Mouse (Mus musculus): ENCODE results near the gene Cdk2ap2. TPM values are rescaled to one million over a fixed set of nuclear protein-coding genes. Genes with fewer than 3 reads are reported as not detected.

Gene Cdk2ap2
- polyA plus RNA-seq, 1 experiment from 2014 or later = 68.0 TPM

GRCm38 (mm10) chr19:4087090-4087489, 9.9 kb upstream of the Cdk2ap2 start:
- ATAC-seq (ENCODE audit: low FRiP score, low read depth) = no peak
- no peak overlapping the region for H3K4me3 ChIP-seq
- WGBS = 86% methylated on average over 5 of the region's 5 CpGs
- no peaks in the 10 kb centered on the region for H3K4me1 ChIP-seq
- H3K27ac ChIP-seq (replicated peaks) = no peak overlapping the region
- H3K9ac ChIP-seq (replicated peaks) = no peak overlapping the region
- H3K27me3 ChIP-seq = peaks cover 16% of the 10 kb centered on the region; the same call in 1 of the 2 replicates
- H3K9me3 ChIP-seq = no peaks in the 10 kb centered on the region
- H3K4me2 ChIP-seq (replicated peaks) = no peak overlapping the region
- H3K36me3 ChIP-seq = no peaks in the 10 kb centered on the region

- H3K27ac ChIP-seq (replicated peaks) = no peak overlapping the region
- no peaks in the 10 kb centered on the region for H3K36me3 ChIP-seq
- H3K9ac ChIP-seq (replicated peaks) = no peak overlapping the region
- H3K4me3 ChIP-seq = no peak overlapping the region
- no peaks in the 10 kb centered on the region for H3K4me1 ChIP-seq
- no peak overlapping the region for H3K4me2 ChIP-seq (replicated peaks)
- no peaks in the 10 kb centered on the region for H3K9me3 ChIP-seq
- no peak for ATAC-seq (ENCODE audit: low FRiP score, low read depth)
- 58% methylated on average over 5 of the region's 5 CpGs for WGBS
- peaks cover 16% of the 10 kb centered on the region; the same call in 1 of the 2 replicates for H3K27me3 ChIP-seq
Observed at GRCm38 (mm10) chr19:4088146-4088545, 8.8 kb upstream of the Cdk2ap2 start.

- Histone ChIP-seq H3K4me3 (no peak overlapping the region), H3K27ac (replicated peaks) (no peak overlapping the region), H3K9me3 (no peaks in the 10 kb centered on the region), H3K27me3 (peaks cover 11% of the 10 kb centered on the region; the same call in 1 of the 2 replicates), H3K9ac (replicated peaks) (no peak overlapping the region), H3K4me1 (no peaks in the 10 kb centered on the region), H3K36me3 (no peaks in the 10 kb centered on the region), H3K4me2 (replicated peaks) (no peak overlapping the region)
- 68% methylated on average over 6 of the region's 6 CpGs for WGBS
- no peak for ATAC-seq (ENCODE audit: low FRiP score, low read depth)
Observed at GRCm38 (mm10) chr19:4089128-4089527, 7.9 kb upstream of the Cdk2ap2 start.

- H3K9me3 ChIP-seq = no peaks in the 10 kb centered on the region
- ATAC-seq (ENCODE audit: low FRiP score, low read depth) = no peak
- 90% methylated on average over 3 of the region's 3 CpGs for WGBS
- H3K9ac ChIP-seq (replicated peaks) = no peak overlapping the region
- H3K4me1 ChIP-seq = no peaks in the 10 kb centered on the region
- no peak overlapping the region for H3K27ac ChIP-seq (replicated peaks)
- H3K4me2 ChIP-seq (replicated peaks) = no peak overlapping the region
- peaks cover 10% of the 10 kb centered on the region; the same call in 1 of the 2 replicates for H3K27me3 ChIP-seq
- H3K4me3 ChIP-seq = no peak overlapping the region
- H3K36me3 ChIP-seq = no peaks in the 10 kb centered on the region
Observed at GRCm38 (mm10) chr19:4090446-4090845, 6.5 kb upstream of the Cdk2ap2 start.

GRCm38 (mm10) chr19:4091383-4091782, 5.6 kb upstream of the Cdk2ap2 start:
- Histone ChIP-seq H3K27me3 (peaks cover 10% of the 10 kb centered on the region; the same call in 1 of the 2 replicates), H3K4me3 (no peak overlapping the region), H3K36me3 (no peaks in the 10 kb centered on the region), H3K27ac (replicated peaks) (no peak overlapping the region), H3K4me1 (peaks cover 6% of the 10 kb centered on the region), H3K9me3 (no peaks in the 10 kb centered on the region), H3K4me2 (replicated peaks) (no peak overlapping the region), H3K9ac (replicated peaks) (no peak overlapping the region)
- no peak for ATAC-seq (ENCODE audit: low FRiP score, low read depth)
- WGBS = 57% methylated on average over 2 of the region's 2 CpGs

GRCm38 (mm10) chr19:4092750-4093149, 4.2 kb upstream of the Cdk2ap2 start:
- Histone ChIP-seq H3K4me2 (replicated peaks) (no peak overlapping the region), H3K36me3 (no peaks in the 10 kb centered on the region), H3K4me1 (peaks cover 13% of the 10 kb centered on the region), H3K9ac (replicated peaks) (no peak overlapping the region), H3K9me3 (no peaks in the 10 kb centered on the region), H3K27me3 (peaks cover 10% of the 10 kb centered on the region; the same call in 1 of the 2 replicates), H3K27ac (replicated peaks) (no peak overlapping the region), H3K4me3 (no peak overlapping the region)
- WGBS = 96% methylated on average over 3 of the region's 3 CpGs
- ATAC-seq (ENCODE audit: low FRiP score, low read depth) = no peak

GRCm38 (mm10) chr19:4093772-4094171, 3.2 kb upstream of the Cdk2ap2 start:
- WGBS = 84% methylated on average over 7 of the region's 7 CpGs
- H3K4me3 ChIP-seq = no peak overlapping the region
- H3K27me3 ChIP-seq = peaks cover 10% of the 10 kb centered on the region; the same call in 1 of the 2 replicates
- H3K4me2 ChIP-seq (replicated peaks) = no peak overlapping the region
- no peaks in the 10 kb centered on the region for H3K36me3 ChIP-seq
- ATAC-seq (ENCODE audit: low FRiP score, low read depth) = no peak
- H3K9ac ChIP-seq (replicated peaks) = no peak overlapping the region
- no peak overlapping the region for H3K27ac ChIP-seq (replicated peaks)
- no peaks in the 10 kb centered on the region for H3K9me3 ChIP-seq
- peaks cover 23% of the 10 kb centered on the region for H3K4me1 ChIP-seq

- 82% methylated on average over 3 of the region's 3 CpGs for WGBS
- Histone ChIP-seq H3K9me3 (no peaks in the 10 kb centered on the region), H3K36me3 (no peaks in the 10 kb centered on the region), H3K4me3 (no peak overlapping the region), H3K9ac (replicated peaks) (no peak overlapping the region), H3K27ac (replicated peaks) (no peak overlapping the region), H3K4me1 (peaks cover 29% of the 10 kb centered on the region), H3K4me2 (replicated peaks) (no peak overlapping the region), H3K27me3 (peaks cover 9% of the 10 kb centered on the region; the same call in 1 of the 2 replicates)
- no peak for ATAC-seq (ENCODE audit: low FRiP score, low read depth)
Observed at GRCm38 (mm10) chr19:4094348-4094747, 2.6 kb upstream of the Cdk2ap2 start.

- H3K4me1 ChIP-seq = peaks cover 34% of the 10 kb centered on the region
- H3K36me3 ChIP-seq = no peaks in the 10 kb centered on the region
- no peak for ATAC-seq (ENCODE audit: low FRiP score, low read depth)
- H3K27ac ChIP-seq (replicated peaks) = no peak overlapping the region
- H3K9ac ChIP-seq (replicated peaks) = no peak overlapping the region
- H3K27me3 ChIP-seq = peaks cover 11% of the 10 kb centered on the region
- H3K4me2 ChIP-seq (replicated peaks) = no peak overlapping the region
- H3K4me3 ChIP-seq = no peak overlapping the region
- WGBS = 82% methylated on average over 5 of the region's 5 CpGs
- H3K9me3 ChIP-seq = no peaks in the 10 kb centered on the region
Observed at GRCm38 (mm10) chr19:4094774-4095303, 2.1 kb upstream of the Cdk2ap2 start.

- Histone ChIP-seq H3K9ac (replicated peaks) (no peak overlapping the region), H3K9me3 (no peaks in the 10 kb centered on the region), H3K4me2 (replicated peaks) (no peak overlapping the region), H3K4me1 (peaks cover 43% of the 10 kb centered on the region), H3K36me3 (no peaks in the 10 kb centered on the region), H3K4me3 (no peak overlapping the region), H3K27me3 (peaks cover 16% of the 10 kb centered on the region), H3K27ac (replicated peaks) (no peak overlapping the region)
- no peak for ATAC-seq (ENCODE audit: low FRiP score, low read depth)
- WGBS = 68% methylated on average over 3 of the region's 3 CpGs
Observed at GRCm38 (mm10) chr19:4095802-4096201, 1.2 kb upstream of the Cdk2ap2 start.

GRCm38 (mm10) chr19:4097441-4097825, 451 bp downstream of the Cdk2ap2 start:
- Histone ChIP-seq H3K4me1 (peaks cover 55% of the 10 kb centered on the region), H3K4me3 (peak overlapping the region; percentile 64), H3K27ac (replicated peaks) (peak overlapping the region; percentile 68), H3K9ac (replicated peaks) (peak overlapping the region; percentile 56), H3K4me2 (replicated peaks) (peak overlapping the region; percentile 59), H3K36me3 (no peaks in the 10 kb centered on the region), H3K9me3 (no peaks in the 10 kb centered on the region), H3K27me3 (peaks cover 32% of the 10 kb centered on the region)
- 1% methylated on average over 21 of the region's 21 CpGs for WGBS
- no peak for ATAC-seq (ENCODE audit: low FRiP score, low read depth)

- Histone ChIP-seq H3K9me3 (no peaks in the 10 kb centered on the region), H3K27me3 (peaks cover 42% of the 10 kb centered on the region), H3K4me2 (replicated peaks) (no peak overlapping the region), H3K4me3 (no peak overlapping the region), H3K36me3 (no peaks in the 10 kb centered on the region), H3K27ac (replicated peaks) (no peak overlapping the region), H3K4me1 (peaks cover 55% of the 10 kb centered on the region), H3K9ac (replicated peaks) (0 out of 2 replicates have a peak overlapping the region, but pooled peaks have one; percentile 56)
- 94% methylated on average over 13 of the region's 13 CpGs for WGBS
- ATAC-seq (ENCODE audit: low FRiP score, low read depth) = no peak
Observed at GRCm38 (mm10) chr19:4098426-4098825, 1.4 kb downstream of the Cdk2ap2 start.

GRCm38 (mm10) chr19:4099056-4099455, 2.1 kb downstream of the Cdk2ap2 start:
- 11% methylated on average over 9 of the region's 9 CpGs for WGBS
- Histone ChIP-seq H3K4me2 (replicated peaks) (peak overlapping the region; percentile 78; the same call in 1 of the 2 replicates), H3K9me3 (no peaks in the 10 kb centered on the region), H3K4me3 (no peak overlapping the region), H3K27me3 (peaks cover 46% of the 10 kb centered on the region), H3K27ac (replicated peaks) (no peak overlapping the region), H3K4me1 (peaks cover 55% of the 10 kb centered on the region), H3K9ac (replicated peaks) (no peak overlapping the region), H3K36me3 (no peaks in the 10 kb centered on the region)
- no peak for ATAC-seq (ENCODE audit: low FRiP score, low read depth)
